Mouse (Mus musculus) gastrocnemius, postnatal 10 days (tissue): Measurements from ENCODE around the gene Syne4. TPM values are rescaled to one million over a fixed set of nuclear protein-coding genes. Genes with fewer than 3 reads are reported as not detected.
A peak's percentile ranks its signal among the peaks of the same experiment; 100 is the strongest.

ENCODE experiments used
- DNase-seq: peaks from one replicate; pipeline ENCODE4 v3.0.0; 2021; ENCODE audit warnings: mixed read lengths
- total RNA-seq, 2 experiments: library from RNA; stranded (reverse); gene quantifications; 2 replicates each; pipeline ENCODE4 v1.2.3; 2021

Gene Syne4
- total RNA-seq, 2 experiments from 2014 or later, result 1.8 TPM

- DNase-seq, result peak; percentile 59
These were observed 17.3 kb downstream of the Syne4 start for GRCm38 (mm10) chr7:30331887-30332286.

- no peak for DNase-seq
These were observed 18.1 kb downstream of the Syne4 start for GRCm38 (mm10) chr7:30332622-30333259.

GRCm38 (mm10) chr7:30333436-30333835 lies 18.8 kb downstream of the Syne4 start:
- no peak for DNase-seq

GRCm38 (mm10) chr7:30334563-30334962 lies 20.0 kb downstream of the Syne4 start:
- no peak for DNase-seq

DNA sequence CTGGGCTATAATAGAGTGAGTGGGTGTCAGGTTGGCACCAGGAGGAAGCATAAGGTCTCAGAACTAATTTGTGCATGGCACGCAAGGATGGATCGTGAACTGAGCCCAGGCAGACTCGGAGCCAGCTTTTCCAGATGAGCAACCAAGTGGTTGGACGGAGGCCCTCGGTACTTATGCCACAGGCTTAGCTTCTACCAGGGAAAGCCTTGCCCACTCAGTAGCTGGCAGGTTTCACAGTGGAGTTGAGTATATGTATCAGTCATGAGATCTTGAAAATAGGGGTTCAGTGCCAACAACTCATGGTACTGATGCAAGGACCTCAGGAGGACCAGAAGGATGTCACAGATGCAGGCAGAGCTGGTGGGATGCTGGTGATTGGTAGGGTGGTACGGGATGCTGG lies 21.1 kb downstream of the Syne4 start:
- no peak for DNase-seq

DNA sequence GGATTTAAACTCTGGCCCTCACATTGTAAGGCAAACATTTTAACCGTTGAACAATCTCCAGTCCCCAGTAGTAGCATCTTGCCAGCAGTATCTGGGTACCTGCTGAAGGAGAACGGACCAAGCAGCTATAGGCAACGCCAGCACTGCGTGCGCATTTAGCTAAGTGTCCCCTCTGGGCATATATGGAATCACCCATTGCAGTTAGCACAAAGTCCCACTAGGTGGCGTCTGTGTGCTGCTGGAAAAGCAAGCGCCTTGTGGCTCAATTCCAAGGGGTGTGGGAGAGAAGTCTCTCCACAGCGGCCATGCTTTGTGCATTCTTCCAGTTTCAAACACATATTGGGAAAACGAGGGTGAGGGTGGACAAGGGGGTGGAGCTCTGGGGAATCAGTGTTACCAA lies 21.8 kb downstream of the Syne4 start:
- peak; percentile 88 for DNase-seq

DNA sequence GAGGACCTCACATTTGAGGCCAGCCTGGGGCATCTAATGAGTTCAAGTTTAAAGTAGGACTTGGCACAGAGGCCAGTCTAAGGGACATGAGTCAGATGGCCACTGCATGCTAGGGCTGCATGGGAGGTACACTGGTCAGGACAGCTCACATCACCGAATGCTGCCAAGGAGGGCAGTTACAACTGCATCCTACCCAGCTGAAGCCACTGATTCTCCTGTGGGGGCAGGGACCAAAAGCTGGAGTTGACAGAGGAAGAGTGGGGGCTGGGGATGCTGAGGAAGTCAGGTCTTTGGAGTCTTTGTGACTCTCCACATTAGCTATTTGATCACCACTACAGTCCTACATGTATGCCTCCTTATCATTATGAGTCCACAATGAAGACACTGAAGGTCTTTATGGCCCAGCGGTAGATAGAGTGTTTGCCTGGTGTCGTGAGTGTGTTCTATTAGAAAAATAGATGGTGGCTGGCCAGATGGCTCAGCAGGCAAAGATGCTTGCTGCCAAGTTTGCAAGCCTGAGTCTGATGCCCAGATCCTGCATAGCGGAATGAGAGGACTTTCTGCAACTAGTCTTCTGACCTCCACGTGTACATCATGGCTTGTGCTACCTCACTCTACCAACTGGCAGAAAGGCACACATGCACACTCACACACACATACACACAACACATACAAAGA lies 25.0 kb downstream of the Syne4 start:
- no peak for DNase-seq

DNA sequence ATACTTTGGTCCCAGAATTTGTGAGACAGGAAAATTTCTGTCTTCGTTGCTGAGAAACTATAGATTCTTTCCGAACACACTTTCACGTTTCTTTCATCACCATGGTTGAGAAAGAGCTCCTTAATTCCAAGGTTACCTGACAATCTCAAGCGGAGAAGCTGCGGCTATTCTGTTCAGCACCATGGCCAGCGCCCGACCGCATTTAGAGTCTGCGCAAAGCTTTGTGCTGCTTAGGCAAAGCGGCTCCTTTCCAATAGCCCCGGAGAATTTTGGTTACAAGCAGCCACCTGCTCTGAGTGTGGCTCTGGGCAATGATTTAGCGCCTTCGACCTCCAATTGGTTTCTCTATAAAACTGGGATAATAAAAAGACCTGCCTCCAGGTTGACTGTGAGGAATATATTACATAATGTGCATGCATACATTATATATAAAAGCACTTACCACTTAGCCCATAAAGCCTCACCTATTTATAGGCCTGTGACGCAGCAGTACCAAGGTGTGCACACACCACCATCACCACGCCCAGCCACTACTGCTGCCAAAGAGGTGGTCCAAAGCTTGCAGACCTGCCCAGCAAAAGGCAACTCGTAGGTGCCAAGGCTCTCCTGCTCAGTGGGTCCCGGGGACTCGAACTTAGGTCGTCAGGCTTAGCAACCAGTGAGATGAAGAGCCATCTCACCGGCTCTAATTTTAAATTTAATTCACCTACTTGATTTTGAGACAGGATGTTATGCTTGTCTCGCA lies 32.2 kb downstream of the Syne4 start:
- DNase-seq, result peak; percentile 75

GRCm38 (mm10) chr7:30347828-30348227 lies 33.2 kb downstream of the Syne4 start:
- DNase-seq, result peak; percentile 66

- DNase-seq, result peak; percentile 74
These were observed 38.7 kb downstream of the Syne4 start for GRCm38 (mm10) chr7:30353279-30353822.

DNA sequence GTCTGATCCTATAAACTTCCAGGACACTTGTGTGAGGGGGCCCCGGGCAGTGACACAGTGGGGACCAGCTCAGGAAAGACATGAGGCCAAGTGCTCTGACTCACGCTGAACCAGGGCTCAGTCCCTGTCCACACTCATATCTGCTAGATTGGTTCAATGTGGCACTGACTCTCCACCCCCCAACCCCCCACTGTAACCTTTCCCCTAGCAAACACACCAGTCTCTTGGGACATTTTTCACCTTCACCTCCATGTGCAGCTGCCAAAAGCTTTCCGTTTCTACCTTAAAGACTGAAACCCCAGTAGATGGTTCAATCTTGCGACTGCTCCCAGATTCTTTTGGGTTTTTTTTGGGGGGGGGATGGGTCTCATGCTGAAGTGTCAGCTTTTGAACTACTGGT lies 39.5 kb downstream of the Syne4 start:
- DNase-seq, result no peak

DNA sequence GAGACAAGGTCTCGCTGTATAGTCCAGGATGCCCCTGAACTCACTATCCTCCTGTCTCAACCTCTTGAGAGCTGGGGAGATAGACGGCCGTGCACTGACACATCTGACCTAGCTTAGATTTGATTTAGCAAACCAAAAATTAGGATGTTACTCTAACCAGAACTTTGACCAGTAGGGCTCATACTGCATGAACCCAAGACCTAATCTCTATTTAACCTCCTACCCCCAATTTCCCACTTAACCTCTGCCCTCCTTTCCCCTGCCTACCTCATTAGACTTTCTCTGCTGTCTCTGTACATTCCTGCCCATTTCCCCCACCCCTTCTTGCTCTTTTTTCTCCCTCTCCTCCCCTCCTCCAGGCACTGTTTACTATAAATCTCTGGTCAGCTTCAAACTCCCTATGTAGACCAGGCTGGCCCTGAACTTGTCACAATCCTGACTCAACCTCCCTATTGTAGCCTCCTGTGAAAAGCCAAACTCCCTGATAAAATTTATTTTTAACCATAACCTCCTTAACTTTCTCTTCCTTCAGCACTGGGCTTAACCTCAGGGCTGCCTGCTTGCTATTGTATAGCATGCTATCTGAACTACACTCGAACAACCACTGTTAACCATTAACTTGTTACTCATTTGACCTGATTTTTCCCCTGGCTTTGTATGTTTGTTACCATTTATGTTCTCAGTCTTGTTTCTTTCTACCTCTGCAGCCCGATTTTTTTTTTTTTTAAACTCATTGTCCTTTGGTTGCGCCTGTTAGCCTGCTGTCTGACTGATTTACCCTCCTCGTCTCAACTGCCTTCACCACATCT lies 44.0 kb downstream of the Syne4 start:
- DNase-seq, result no peak

- no peak for DNase-seq
These were observed 44.8 kb downstream of the Syne4 start for GRCm38 (mm10) chr7:30359276-30359865.

DNA sequence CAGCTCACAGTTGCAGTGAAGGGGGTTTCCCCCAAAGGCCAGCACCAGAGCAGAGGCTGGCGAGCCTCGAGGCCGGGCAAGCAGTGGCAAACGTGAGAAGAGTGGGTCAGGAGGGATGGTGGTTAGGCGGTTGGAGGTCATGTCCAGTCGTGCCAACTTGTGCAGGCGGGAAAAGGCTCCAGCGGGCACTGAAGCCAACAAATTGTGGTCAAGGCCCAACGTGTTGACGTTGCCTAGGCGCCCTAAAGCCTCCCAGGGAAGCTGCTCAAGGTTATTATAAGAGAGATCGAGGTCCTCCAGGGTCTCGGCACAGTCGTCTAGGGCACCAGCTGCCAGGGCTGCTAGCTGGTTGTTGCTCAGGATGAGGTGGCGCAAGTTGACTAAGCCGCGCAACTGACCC lies 45.4 kb downstream of the Syne4 start:
- DNase-seq, result no peak

DNA sequence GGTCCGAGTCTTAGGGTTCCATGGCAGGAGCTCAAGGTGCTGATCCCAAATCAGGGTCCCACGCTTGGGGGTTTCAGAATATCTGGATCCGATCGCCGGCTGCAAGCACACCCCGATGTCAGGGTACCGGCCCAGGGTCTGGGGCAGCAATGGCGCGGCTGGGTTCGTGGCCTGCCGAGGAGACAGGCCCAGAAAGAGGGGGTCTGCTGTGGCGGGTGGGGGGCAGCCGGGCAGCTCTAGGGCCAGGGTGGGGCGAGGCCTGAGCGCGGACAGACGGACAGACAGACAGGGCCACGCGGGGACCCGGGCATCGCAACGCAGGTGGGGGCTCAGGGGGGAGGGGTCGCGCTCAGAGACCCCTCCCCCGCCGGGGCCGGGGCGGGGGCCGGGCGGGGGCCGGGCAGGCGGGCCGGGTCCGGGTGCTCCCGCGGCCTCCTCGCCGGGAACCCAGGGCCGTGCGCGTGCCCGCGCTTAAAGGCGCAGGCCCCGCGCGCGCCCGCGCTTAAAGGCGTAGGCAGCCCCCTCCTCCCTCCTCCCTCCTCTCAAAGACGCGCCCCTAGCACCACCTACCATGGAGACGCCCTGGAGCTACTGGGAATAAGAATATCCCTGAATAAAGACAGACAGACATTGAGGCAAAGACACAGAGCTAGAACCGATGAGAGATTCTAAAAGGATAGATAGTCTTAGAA lies 48.2 kb downstream of the Syne4 start, which contains the start of gene Lrfn3:
Gene Lrfn3, minus strand, starts transcription at position 121 of the 692 bp plus-strand sequence.
- DNase-seq, result peak; percentile 46

- no peak for DNase-seq
These were observed 48.7 kb downstream of the Syne4 start for GRCm38 (mm10) chr7:30363344-30363738.

GRCm38 (mm10) chr7:30367466-30367865 lies 52.9 kb downstream of the Syne4 start:
- DNase-seq, result no peak
